Mouse (Mus musculus): ENCODE data around the gene Taco1.

DNA sequence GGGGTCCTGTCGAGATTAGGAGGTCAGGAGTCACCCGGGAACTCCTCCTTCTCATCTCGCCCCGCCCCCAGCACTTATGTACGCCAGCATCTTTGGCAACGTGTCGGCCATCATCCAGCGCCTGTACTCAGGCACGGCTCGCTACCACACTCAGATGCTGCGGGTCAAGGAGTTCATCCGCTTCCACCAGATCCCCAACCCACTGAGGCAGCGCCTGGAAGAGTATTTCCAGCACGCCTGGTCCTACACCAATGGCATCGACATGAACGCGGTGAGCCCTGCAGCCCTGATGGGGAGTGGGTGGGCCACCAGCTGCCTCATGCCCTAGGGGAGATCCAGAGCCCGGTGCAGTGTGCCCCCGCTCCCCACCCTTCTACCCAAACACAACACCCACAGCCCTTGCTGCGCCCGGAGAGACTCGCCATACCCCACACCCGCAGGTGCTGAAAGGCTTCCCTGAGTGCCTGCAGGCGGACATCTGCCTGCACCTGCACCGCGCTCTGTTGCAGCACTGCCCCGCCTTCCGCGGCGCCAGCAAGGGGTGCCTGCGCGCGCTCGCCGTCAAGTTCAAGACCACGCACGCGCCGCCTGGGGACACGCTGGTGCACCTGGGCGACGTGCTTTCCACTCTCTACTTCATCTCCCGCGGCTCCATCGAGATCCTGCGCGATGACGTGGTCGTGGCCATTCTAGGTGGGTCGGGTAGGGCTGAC lies 45.7 kb upstream of the Taco1 start:
- no peak for TF ChIP-seq CTCF (IDR thresholded peaks at IDR 0.05)
- no peak for TF ChIP-seq POLR2A (IDR thresholded peaks at IDR 0.05; ENCODE audit: insufficient read depth, low read depth, low read length)
- TF ChIP-seq EP300 (IDR thresholded peaks at IDR 0.05; ENCODE audit: insufficient read depth, low read depth, low read length) = no peak
